Mouse (Mus musculus) spleen, embryonic (tissue): ENCODE measurements around the gene Mtmr1.
"Not testable (repeated sequence)": the region's sequence is repeated elsewhere in the genome, so short reads cannot be mapped to it uniquely, and the experiment has no call there.

Experiments used
- CTCF ChIA-PET: fragments of 350-600 bp; sonication (Branson Sonifier 250); formaldehyde crosslinking; loops from one replicate; lab custom pipeline; 2022; lab: Charles Lee

Mtmr1 gene

GRCm38 (mm10) chrX:71364554-71364991 lies at the start of gene Mtmr1:
Mtmr1 (plus strand) TSS chrX:71364760.
- CTCF ChIA-PET: interaction anchor here (1.0 kb wide), 1 partner anchor 11 kb away, joined by 3 read pairs; no protein-coding TSS in a partner anchor

- CTCF ChIA-PET: no interaction called here
Measured at GRCm38 (mm10) chrX:71352033-71352432, 12.5 kb upstream of the Mtmr1 start.

GRCm38 (mm10) chrX:71355331-71355730 lies 9.2 kb upstream of the Mtmr1 start:
- CTCF ChIA-PET: interaction anchor here (1.0 kb wide), 1 partner anchor 16 kb away, joined by 3 read pairs; no protein-coding TSS in a partner anchor

GRCm38 (mm10) chrX:71361793-71362192 lies 2.8 kb upstream of the Mtmr1 start:
- CTCF ChIA-PET: not testable (repeated sequence)

GRCm38 (mm10) chrX:71364062-71364461 lies 498 bp upstream of the Mtmr1 start:
- CTCF ChIA-PET: no interaction called here

- CTCF ChIA-PET: interaction anchor here (0.6 to 1.0 kb wide), 2 partner anchors 11 to 99 kb away, joined by 3 to 5 read pairs; no protein-coding TSS in a partner anchor
Measured at GRCm38 (mm10) chrX:71365011-71365410, 451 bp downstream of the Mtmr1 start.

GRCm38 (mm10) chrX:71365510-71365909 lies 950 bp downstream of the Mtmr1 start:
- CTCF ChIA-PET: interaction anchor here (0.6 to 1.0 kb wide), 2 partner anchors 10 to 100 kb away, joined by 3 to 5 read pairs; no protein-coding TSS in a partner anchor

GRCm38 (mm10) chrX:71366973-71367372 lies 2.4 kb downstream of the Mtmr1 start:
- CTCF ChIA-PET: no interaction called here

GRCm38 (mm10) chrX:71376781-71377180 lies 12.2 kb downstream of the Mtmr1 start:
- CTCF ChIA-PET: no interaction called here

- CTCF ChIA-PET: no interaction called here
Measured at GRCm38 (mm10) chrX:71378435-71378834, 13.9 kb downstream of the Mtmr1 start.

GRCm38 (mm10) chrX:71381571-71381970 lies 17.0 kb downstream of the Mtmr1 start:
- CTCF ChIA-PET: no interaction called here

GRCm38 (mm10) chrX:71396326-71396725 lies 31.8 kb downstream of the Mtmr1 start:
- CTCF ChIA-PET: no interaction called here

GRCm38 (mm10) chrX:71406290-71406689 lies 41.7 kb downstream of the Mtmr1 start:
- CTCF ChIA-PET: no interaction called here

- CTCF ChIA-PET: no interaction called here
Measured at GRCm38 (mm10) chrX:71408386-71408785, 43.8 kb downstream of the Mtmr1 start.

- CTCF ChIA-PET: no interaction called here
Measured at GRCm38 (mm10) chrX:71412776-71413175, 48.2 kb downstream of the Mtmr1 start.

- CTCF ChIA-PET: no interaction called here
Measured at GRCm38 (mm10) chrX:71413616-71414015, 49.1 kb downstream of the Mtmr1 start.

GRCm38 (mm10) chrX:71424852-71425251 lies 60.3 kb downstream of the Mtmr1 start:
- CTCF ChIA-PET: interaction anchor here (0.6 kb wide), 1 partner anchor 203 kb away, joined by 3 read pairs; no protein-coding TSS in a partner anchor

- CTCF ChIA-PET: interaction anchor here (0.6 kb wide), 1 partner anchor 202 kb away, joined by 3 read pairs; no protein-coding TSS in a partner anchor
Measured at GRCm38 (mm10) chrX:71425746-71426519, 61.4 kb downstream of the Mtmr1 start.

- CTCF ChIA-PET: no interaction called here
Measured at GRCm38 (mm10) chrX:71427491-71427890, 62.9 kb downstream of the Mtmr1 start.

GRCm38 (mm10) chrX:71430900-71431299 lies 66.3 kb downstream of the Mtmr1 start:
- CTCF ChIA-PET: no interaction called here

GRCm38 (mm10) chrX:71434448-71434847 lies 69.9 kb downstream of the Mtmr1 start:
- CTCF ChIA-PET: no interaction called here

GRCm38 (mm10) chrX:71434860-71435259 lies 70.3 kb downstream of the Mtmr1 start:
- CTCF ChIA-PET: no interaction called here

GRCm38 (mm10) chrX:71435542-71435941 lies 71.0 kb downstream of the Mtmr1 start:
- CTCF ChIA-PET: no interaction called here
